ENCODE assay signal across 8 mouse cellular contexts in the genomic region with DNA sequence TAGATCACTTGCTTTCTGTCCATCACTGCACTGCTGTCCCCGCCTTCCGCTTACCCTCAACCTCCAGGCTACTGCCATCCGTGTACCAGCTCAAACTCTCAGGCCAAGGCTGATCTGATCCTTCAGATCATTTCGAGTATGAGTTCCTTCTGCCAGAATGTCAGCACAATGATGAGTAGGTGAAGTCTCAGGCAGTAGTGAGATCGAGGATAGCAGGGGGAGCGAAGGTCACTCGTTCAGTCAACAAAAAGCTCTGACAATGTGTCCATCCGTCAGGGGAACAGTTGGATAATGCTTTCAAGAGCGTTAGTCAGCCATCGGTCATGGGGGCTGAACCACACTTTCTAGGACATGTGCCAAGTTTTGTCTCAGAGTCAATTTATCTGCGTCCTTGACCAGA. TPM values are rescaled to one million over a fixed set of nuclear protein-coding genes. Genes with fewer than 3 reads are reported as not detected.
"Had no signal": no experiment of that assay in that cellular context is flagged by ENCODE, and none has a peak within 500 bp of the region (broad histone marks: within the 10 kb centered on the region; RNA-seq: fewer than 3 reads in every experiment).

No protein-coding gene starts in this region.

RNA-seq across cellular contexts. Expression of a gene that starts 21.6 kb away (rescaled TPM):
- total RNA-seq: left cerebral cortex, postnatal 14 days; left cerebral cortex, postnatal 36 days; left cerebral cortex, postnatal 4 days; liver, adult 2 months; megakaryocyte, adult 5-6 weeks; megakaryocyte-erythroid progenitor cell, adult 5-6 weeks; midbrain, postnatal 0 days; monocyte, adult 5-6 weeks had no signal
